ENCODE assay signal across 8 mouse cellular contexts in the genomic region with DNA sequence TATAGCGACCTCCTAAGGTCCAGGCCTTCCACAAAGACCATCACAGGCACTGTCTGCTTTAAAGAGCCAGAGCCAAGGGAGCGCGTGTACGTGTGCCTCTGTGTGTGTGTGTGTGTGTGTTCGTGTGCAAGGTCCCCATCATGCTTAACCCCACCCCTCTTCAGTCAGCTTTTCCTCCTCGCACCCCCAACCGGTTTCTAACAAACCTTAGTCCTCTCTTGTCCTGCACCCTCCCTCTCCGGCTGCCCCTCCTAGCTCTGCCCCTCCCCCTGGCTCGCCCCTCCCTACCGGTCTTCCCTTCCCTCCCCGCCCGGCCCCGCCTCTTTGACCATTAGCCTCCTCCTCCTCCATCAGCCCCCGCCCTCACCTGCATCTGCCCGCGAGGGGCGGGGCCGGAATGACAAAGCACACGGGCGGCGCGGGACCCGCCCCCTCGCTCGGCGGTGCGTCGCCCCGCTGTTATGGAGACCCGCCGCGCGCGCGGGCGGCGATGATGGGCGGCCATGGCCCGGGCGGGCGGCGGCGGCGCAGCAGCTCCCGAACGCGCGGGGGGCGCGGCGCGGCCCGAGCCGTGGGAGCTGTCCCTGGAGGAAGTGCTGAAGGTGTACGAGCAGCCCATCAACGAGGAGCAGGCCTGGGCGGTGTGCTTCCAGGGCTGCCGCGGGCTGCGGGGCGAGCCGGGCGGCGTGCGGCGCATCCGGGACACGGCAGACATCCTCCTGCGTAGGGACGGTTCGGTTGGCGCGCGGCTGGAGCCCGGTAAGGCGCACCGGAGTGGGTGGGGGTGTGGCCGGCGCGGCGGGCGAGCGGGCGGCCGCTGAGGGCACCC. TPM values are rescaled to one million over a fixed set of nuclear protein-coding genes. Genes with fewer than 3 reads are reported as not detected.
A peak's percentile ranks its signal among the peaks of the same experiment; 100 is the strongest.
DNase-seq lines count a peak whose midpoint lies in the region; ATAC-seq and TF ChIP-seq lines count a peak whose summit lies in the region.

Gene Spire2, plus strand, starts transcription at position 452 of the 829 bp plus-strand sequence.

- TF ChIP-seq POLR2A in bone marrow, adult 2 months (IDR thresholded peaks at IDR 0.05; ENCODE audit: borderline replicate concordance, control insufficient read depth, low read depth, low read length), result no peak

- TF ChIP-seq CTCF in C2C12 (IDR thresholded peaks at IDR 0.05; ENCODE audit: control insufficient read depth, insufficient read depth, insufficient read length), result no peak
- TF ChIP-seq CTCF in bone marrow, adult 2 months (IDR thresholded peaks at IDR 0.05; ENCODE audit: control insufficient read depth, insufficient read depth, low read length), result no peak

- H3K4me2 ChIP-seq in embryonic facial prominence, embryonic 14.5 days (ENCODE audit: low read depth, low read length), result peak within 1 kb of the TSS; percentile 90
- H3K4me2 ChIP-seq in kidney, embryonic 15.5 days, result peak within 1 kb of the TSS; percentile 92
- H3K4me2 ChIP-seq in liver, embryonic 11.5 days, result peak within 1 kb of the TSS; percentile 97
- H3K4me2 ChIP-seq in stomach, embryonic 15.5 days, result peak within 1 kb of the TSS; percentile 96

- H3K36me3 ChIP-seq in C2C12 (ENCODE audit: control insufficient read depth, insufficient read depth), result no peaks in the 10 kb centered on the region
- H3K36me3 ChIP-seq in embryonic facial prominence, embryonic 14.5 days (ENCODE audit: control insufficient read depth, insufficient read depth, low read length), result no peaks in the 10 kb centered on the region
- no peaks in the 10 kb centered on the region for H3K36me3 ChIP-seq in heart, embryonic 10.5 days
- H3K36me3 ChIP-seq in kidney, embryonic 15.5 days, result no peaks in the 10 kb centered on the region
- H3K36me3 ChIP-seq in liver, embryonic 11.5 days (ENCODE audit: control insufficient read depth, insufficient read depth, low read length), result no peaks in the 10 kb centered on the region
- no peaks in the 10 kb centered on the region for H3K36me3 ChIP-seq in stomach, embryonic 15.5 days

- ATAC-seq in embryonic facial prominence, embryonic 14.5 days (ENCODE audit: low read depth), result peak; percentile 91
- ATAC-seq in kidney, embryonic 15.5 days (replicated peaks; ENCODE audit: low FRiP score), result peak; percentile 78
- ATAC-seq in liver, embryonic 11.5 days (replicated peaks; ENCODE audit: low FRiP score), result peak; percentile 83
- ATAC-seq in stomach, embryonic 15.5 days (ENCODE audit: insufficient read depth, low FRiP score, low read depth), result peak; percentile 78

- no peaks in the 10 kb centered on the region for H3K27me3 ChIP-seq in C2C12 (ENCODE audit: control insufficient read depth, insufficient read depth, insufficient read length)
- H3K27me3 ChIP-seq in embryonic facial prominence, embryonic 14.5 days (replicated peaks; ENCODE audit: control insufficient read depth, insufficient read depth, low read length), result peaks cover 14% of the 10 kb centered on the region; the same call in 1 of the 2 replicates
- H3K27me3 ChIP-seq in heart, embryonic 10.5 days (ENCODE audit: insufficient read depth, poor library complexity, severe bottlenecking), result peaks cover 25% of the 10 kb centered on the region
- peaks cover 24% of the 10 kb centered on the region for H3K27me3 ChIP-seq in kidney, embryonic 15.5 days
- H3K27me3 ChIP-seq in liver, embryonic 11.5 days (replicated peaks; ENCODE audit: control insufficient read depth, insufficient read depth, low read length), result no peaks in the 10 kb centered on the region
- H3K27me3 ChIP-seq in stomach, embryonic 15.5 days (replicated peaks), result 0 out of 2 replicates have a peak, but pooled peaks cover 12% of the 10 kb centered on the region

- H3K79me3 ChIP-seq in C2C12 (ENCODE audit: low read depth), result peaks cover 3% of the 10 kb centered on the region

- peak within 1 kb of the TSS; percentile 74 for H3ac ChIP-seq in C2C12 (ENCODE audit: control insufficient read depth, insufficient read length, low read depth)

- no peak within 1 kb of the TSS for H3K27ac ChIP-seq in bone marrow, adult 2 months (ENCODE audit: control insufficient read depth, insufficient read depth, low read depth, low read length, poor library complexity)
- no peak within 1 kb of the TSS for H3K27ac ChIP-seq in embryonic facial prominence, embryonic 14.5 days (replicated peaks; ENCODE audit: low read depth, low read length)
- H3K27ac ChIP-seq in heart, embryonic 10.5 days, result peak within 1 kb of the TSS; percentile 54
- 0 out of 2 replicates have a peak within 1 kb of the TSS, but pooled peaks have one; percentile 37 for H3K27ac ChIP-seq in kidney, embryonic 15.5 days
- H3K27ac ChIP-seq in liver, embryonic 11.5 days (ENCODE audit: low read depth, low read length), result peak within 1 kb of the TSS; percentile 42; the same call in 1 of the 2 replicates
- H3K27ac ChIP-seq in stomach, embryonic 15.5 days, result peak within 1 kb of the TSS; percentile 21; the same call in 1 of the 2 replicates

- H3K4me3 ChIP-seq in C2C12 (ENCODE audit: insufficient read depth, poor library complexity, severe bottlenecking), result peak within 1 kb of the TSS; percentile 43
- H3K4me3 ChIP-seq in bone marrow, adult 2 months (replicated peaks; ENCODE audit: control insufficient read depth, low read depth, low read length), result peak within 1 kb of the TSS; percentile 45
- peak within 1 kb of the TSS; percentile 56 for H3K4me3 ChIP-seq in embryonic facial prominence, embryonic 14.5 days (ENCODE audit: low read depth, low read length)
- peak within 1 kb of the TSS; percentile 72 for H3K4me3 ChIP-seq in heart, embryonic 10.5 days
- H3K4me3 ChIP-seq in kidney, embryonic 15.5 days (replicated peaks), result peak within 1 kb of the TSS; percentile 65
- peak within 1 kb of the TSS; percentile 75 for H3K4me3 ChIP-seq in liver, embryonic 11.5 days (ENCODE audit: low read depth, low read length)
- H3K4me3 ChIP-seq in stomach, embryonic 15.5 days (replicated peaks), result peak within 1 kb of the TSS; percentile 60

- H3K79me2 ChIP-seq in C2C12 (ENCODE audit: control insufficient read depth, insufficient read depth), result no peaks in the 10 kb centered on the region

- H3K9me3 ChIP-seq in embryonic facial prominence, embryonic 14.5 days (ENCODE audit: control insufficient read depth, low read length), result no peaks in the 10 kb centered on the region
- no peaks in the 10 kb centered on the region for H3K9me3 ChIP-seq in heart, embryonic 10.5 days
- 0 out of 2 replicates have a peak, but pooled peaks cover 3% of the 10 kb centered on the region for H3K9me3 ChIP-seq in kidney, embryonic 15.5 days (replicated peaks)
- H3K9me3 ChIP-seq in liver, embryonic 11.5 days (ENCODE audit: control insufficient read depth, low read length), result no peaks in the 10 kb centered on the region
- no peaks in the 10 kb centered on the region for H3K9me3 ChIP-seq in stomach, embryonic 15.5 days

- WGBS in bone marrow, adult 2 months, result 1% methylated on average over 76 of the region's 85 CpGs
- under 1% methylated on average over 26 of the region's 85 CpGs for WGBS in embryonic facial prominence, embryonic 14.5 days
- under 1% methylated on average over 84 of the region's 85 CpGs for WGBS in heart, embryonic 10.5 days
- WGBS in kidney, embryonic 15.5 days, result under 1% methylated on average over 85 of the region's 85 CpGs
- under 1% methylated on average over 85 of the region's 85 CpGs for WGBS in liver, embryonic 11.5 days
- WGBS in stomach, embryonic 15.5 days, result under 1% methylated on average over 45 of the region's 85 CpGs

- H3K4me1 ChIP-seq in bone marrow, adult 2 months (ENCODE audit: control insufficient read depth, insufficient read depth, low read length), result peaks cover 2% of the 10 kb centered on the region; the same call in 1 of the 2 replicates
- H3K4me1 ChIP-seq in embryonic facial prominence, embryonic 14.5 days (ENCODE audit: control insufficient read depth, insufficient read depth, low read length), result peaks cover 5% of the 10 kb centered on the region; the same call in 1 of the 2 replicates
- peaks cover 38% of the 10 kb centered on the region for H3K4me1 ChIP-seq in heart, embryonic 10.5 days
- peaks cover 37% of the 10 kb centered on the region for H3K4me1 ChIP-seq in kidney, embryonic 15.5 days
- peaks cover 23% of the 10 kb centered on the region for H3K4me1 ChIP-seq in liver, embryonic 11.5 days (replicated peaks; ENCODE audit: control insufficient read depth, insufficient read depth, low read length)
- peaks cover 11% of the 10 kb centered on the region; the same call in 1 of the 2 replicates for H3K4me1 ChIP-seq in stomach, embryonic 15.5 days

- H3K9ac ChIP-seq in embryonic facial prominence, embryonic 14.5 days (ENCODE audit: low read depth, low read length), result peak within 1 kb of the TSS; percentile 48
- peak within 1 kb of the TSS; percentile 43; the same call in 1 of the 2 replicates for H3K9ac ChIP-seq in kidney, embryonic 15.5 days
- H3K9ac ChIP-seq in liver, embryonic 11.5 days (ENCODE audit: low read depth, low read length), result peak within 1 kb of the TSS; percentile 66
- H3K9ac ChIP-seq in stomach, embryonic 15.5 days, result peak within 1 kb of the TSS; percentile 19; the same call in 1 of the 2 replicates

- DNase-seq in embryonic facial prominence, embryonic 14.5 days (ENCODE audit: low spot score), result peak; percentile 87
- peak; percentile 95 for DNase-seq in heart, embryonic 10.5 days (ENCODE audit: low spot score)
- DNase-seq in liver, embryonic 11.5 days (ENCODE audit: low spot score), result peak; percentile 85
- peak; percentile 31 to 67 for DNase-seq in natural killer cell, adult 2 months (ENCODE audit: low spot score in 2 of 2)

TF ChIP-seq in C2C12, 6 proteins besides CTCF, POLR2A, EP300 and RAD21:
- TF ChIP-seq MAX (IDR thresholded peaks at IDR 0.05) (peak; percentile 41), USF1 (IDR thresholded peaks at IDR 0.05; ENCODE audit: low read depth) (no peak)

RNA-seq across cellular contexts. Expression of gene Spire2, which starts in this region (rescaled TPM):
- 5.1 TPM for polyA plus RNA-seq in C2C12 (2012; fragmentation: generic; extraction: Trizol)
- polyA plus RNA-seq in bone marrow, adult 2 months (2011; ENCODE audit: insufficient read depth, insufficient read length, low replicate concordance, missing spikeins), result 1.5 TPM in 2 replicates
- 2.7 and 2.8 TPM in 2 replicates for polyA plus RNA-seq in embryonic facial prominence, embryonic 14.5 days (2014; fragmentation: Nextera tagmentation; extraction: Ambion mirVana)
- polyA plus RNA-seq in heart, embryonic 10.5 days (2016; fragmentation: Nextera tagmentation; extraction: Ambion mirVana), result 4.4 TPM in 2 replicates
- polyA plus RNA-seq in kidney, embryonic 15.5 days (2015; fragmentation: Nextera tagmentation; extraction: Ambion mirVana), result 4.7 and 5.0 TPM in 2 replicates
- polyA plus RNA-seq in liver, embryonic 11.5 days (2014; fragmentation: Nextera tagmentation; extraction: Ambion mirVana), result 6.5 and 6.7 TPM in 2 replicates
- 5.4 and 5.9 TPM in 2 replicates for polyA plus RNA-seq in stomach, embryonic 15.5 days (2015; fragmentation: Nextera tagmentation; extraction: Ambion mirVana)

Comparison
In these comparisons a context has a peak if more than half of its experiments do, and no peak if none do; other contexts are left out.
1. H3K27ac ChIP-seq: peak in heart, embryonic 10.5 days (single experiment), kidney, embryonic 15.5 days (single experiment), liver, embryonic 11.5 days (single experiment) and stomach, embryonic 15.5 days (single experiment); none in bone marrow, adult 2 months (single experiment) and embryonic facial prominence, embryonic 14.5 days (single experiment).
2. Peak in every context shown above with its lines, with median percentiles within 50 percentile points of each other: H3K4me3 ChIP-seq, ATAC-seq, DNase-seq, H3K4me2 ChIP-seq and H3K9ac ChIP-seq.